Mouse (Mus musculus) yolk sac, embryonic 10.5 days (tissue): ENCODE measurements around the gene Nat9.
A peak's percentile ranks its signal among the peaks of the same experiment; 100 is the strongest.

Experiments used
- DNase-seq: peaks from one replicate; pipeline ENCODE4 v3.0.0-alpha.2; 2017; ENCODE audit warnings: low spot score

Gene Nat9

GRCm38 (mm10) chr11:115187693-115188092 lies at the start of gene Nat9:
Nat9 (minus strand) TSS chr11:115187859.
- no peak for DNase-seq

DNA sequence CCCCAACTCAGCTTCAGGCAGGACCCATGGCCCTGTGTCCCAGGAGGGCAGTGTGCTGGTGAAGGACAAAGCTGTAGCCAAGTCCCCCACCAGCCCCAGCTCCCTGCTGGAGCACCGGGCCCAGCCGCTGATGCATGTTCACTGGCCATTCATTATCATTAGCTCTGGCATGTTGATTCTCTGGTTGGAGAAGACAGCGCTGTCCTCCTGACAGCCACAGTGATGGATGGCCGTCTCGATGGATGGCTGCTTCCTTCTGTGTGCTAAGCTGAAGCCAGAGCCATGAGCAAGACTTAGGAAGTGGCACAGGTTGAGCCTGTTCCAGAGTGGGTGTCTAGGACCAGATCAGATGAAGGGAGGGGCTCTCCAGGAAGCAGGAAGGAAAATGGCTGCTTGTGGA lies 48.9 kb upstream of the Nat9 start:
- DNase-seq, result no peak

DNA sequence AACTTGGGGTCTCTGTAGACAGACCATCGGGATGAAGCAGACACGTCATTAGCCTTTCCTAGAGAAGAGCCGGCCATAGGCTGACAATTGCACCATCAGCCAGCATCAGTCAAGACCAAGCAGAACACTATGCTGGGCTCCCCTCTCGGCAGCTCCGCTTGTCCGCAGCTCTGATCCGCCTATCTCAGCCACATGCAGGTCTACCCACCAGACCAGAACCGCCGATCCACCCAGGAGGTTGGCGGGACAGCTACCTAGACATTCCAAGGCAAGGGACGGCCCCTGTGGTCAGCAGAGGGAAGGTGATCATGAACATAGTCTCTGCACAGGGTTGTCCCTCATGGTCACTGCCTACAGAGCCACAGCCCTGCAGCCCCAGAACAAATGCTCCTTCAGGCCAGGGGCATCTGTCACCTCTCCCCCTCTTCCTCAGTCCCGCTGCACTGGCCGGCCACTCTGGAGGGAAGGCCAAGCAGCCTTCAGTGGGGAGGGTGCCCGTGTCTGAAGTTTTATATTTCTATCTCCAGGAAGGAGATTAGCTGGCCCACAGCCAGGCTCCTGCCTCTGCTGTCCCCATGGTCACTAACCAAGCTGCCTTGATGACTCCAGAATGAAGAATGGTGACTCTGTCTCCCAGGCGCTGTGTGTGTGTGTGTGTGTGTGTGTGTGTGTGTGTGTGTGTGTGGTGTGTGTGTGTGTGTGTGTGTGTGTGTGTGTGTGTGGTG lies 46.8 kb upstream of the Nat9 start:
- no peak for DNase-seq

GRCm38 (mm10) chr11:115233526-115234290 lies 46.0 kb upstream of the Nat9 start:
- DNase-seq, result no peak

DNA sequence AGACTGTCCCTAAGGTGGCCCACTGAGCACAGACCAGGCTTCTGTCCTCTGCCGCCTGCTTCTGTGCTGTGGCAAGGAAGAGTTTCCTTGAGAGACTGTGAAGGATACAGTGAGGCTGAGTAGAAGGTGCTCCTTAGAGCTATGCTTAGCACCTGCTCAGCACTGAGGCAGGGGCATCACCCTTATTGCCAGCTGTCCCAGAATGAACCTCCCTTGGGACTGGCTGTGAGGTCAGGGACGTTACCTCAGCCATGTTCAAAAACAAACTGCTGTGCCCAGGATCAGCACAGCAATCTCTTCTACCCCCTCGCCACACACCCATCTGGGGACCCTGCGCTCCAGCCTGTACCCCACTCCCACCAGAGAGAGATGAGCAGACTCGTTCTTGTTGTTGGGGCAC lies 45.2 kb upstream of the Nat9 start:
- no peak for DNase-seq

DNA sequence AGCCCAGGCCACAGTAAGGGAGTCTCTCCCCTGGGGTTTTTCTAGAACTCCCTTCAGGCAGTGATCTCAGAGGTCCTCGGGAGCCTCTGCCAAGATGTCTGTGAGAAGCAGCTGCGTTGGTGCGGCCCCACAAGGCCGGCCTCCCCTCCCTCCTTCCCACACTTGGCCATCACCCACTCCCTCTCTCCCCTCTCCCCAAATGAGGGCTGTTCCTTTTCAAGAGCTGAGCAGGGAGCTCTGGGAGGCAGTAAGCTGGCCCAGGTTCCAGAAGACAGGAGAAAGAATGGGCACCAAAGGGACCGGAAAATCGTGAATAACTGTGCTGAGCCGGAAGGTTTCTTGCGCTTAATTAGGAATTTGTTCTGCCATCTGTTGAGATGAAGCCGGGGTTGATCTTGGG lies 44.3 kb upstream of the Nat9 start:
- DNase-seq, result no peak

- peak; percentile 72 for DNase-seq
Observed at GRCm38 (mm10) chr11:115231168-115231915, 43.7 kb upstream of the Nat9 start.

DNA sequence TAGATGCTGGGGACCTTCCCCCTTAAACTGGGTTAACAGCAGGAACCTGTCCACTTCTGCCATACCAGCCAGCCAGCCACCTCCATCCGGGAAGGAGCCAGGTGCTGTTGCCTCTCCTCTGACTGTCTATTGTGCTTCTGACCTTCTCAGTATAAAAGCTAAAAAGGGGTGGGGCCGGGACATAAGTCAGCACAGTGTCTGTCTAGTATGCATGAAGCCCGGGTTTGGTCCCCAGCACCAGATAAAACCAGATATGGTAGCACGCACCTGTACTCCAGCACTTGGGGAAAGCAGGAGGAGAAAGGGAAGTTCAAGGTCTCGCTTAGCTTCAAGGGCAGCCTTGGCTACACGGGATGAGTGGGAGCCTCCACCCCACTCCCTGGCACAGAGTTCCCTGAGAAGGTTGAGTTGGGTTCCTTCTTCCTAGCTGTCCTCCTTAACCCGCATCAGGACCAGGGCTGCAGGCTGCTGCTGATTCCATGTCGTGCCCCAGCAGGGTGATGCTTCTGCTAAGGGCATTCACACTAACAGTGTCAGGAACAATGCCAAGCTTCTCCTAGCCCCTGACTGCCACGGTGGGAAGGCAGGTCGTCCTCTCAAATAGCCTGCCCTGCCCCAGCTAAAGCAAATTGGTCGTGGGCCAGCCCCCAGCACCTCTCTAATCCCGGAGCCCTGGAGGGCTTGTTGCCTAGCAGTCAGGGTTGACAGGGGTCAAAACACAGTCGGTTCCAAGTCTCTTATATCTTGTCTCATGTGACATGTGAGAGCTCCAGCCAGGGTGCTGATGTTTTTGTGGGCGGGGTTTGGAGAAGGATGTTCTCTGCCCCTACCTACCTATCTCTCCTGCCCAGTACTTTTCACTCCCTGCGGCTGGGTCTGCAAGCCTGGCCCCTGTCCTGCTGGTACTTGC lies 41.6 kb upstream of the Nat9 start:
- peak; percentile 46 for DNase-seq

DNA sequence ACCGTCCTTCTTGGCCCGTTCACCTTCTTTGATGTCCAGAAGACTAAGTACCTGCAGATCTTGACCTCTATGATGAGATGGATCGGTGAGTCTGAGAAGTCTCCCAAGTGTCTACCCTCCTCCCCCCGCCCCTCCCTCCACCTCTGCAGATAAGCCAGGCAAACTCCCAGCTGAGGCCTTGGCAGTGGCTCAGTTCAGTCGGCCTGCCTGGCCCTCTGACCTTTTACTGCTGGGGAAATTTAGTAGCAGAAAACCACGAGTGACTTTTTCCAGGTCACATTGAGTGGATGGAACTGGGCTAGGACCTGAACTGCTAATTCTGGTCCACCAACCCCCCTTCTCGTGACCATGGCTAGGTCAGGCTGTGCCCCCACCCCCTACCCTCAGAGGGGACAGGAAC lies 40.8 kb upstream of the Nat9 start:
- no peak for DNase-seq

GRCm38 (mm10) chr11:115227640-115228039 lies 40.0 kb upstream of the Nat9 start:
- no peak for DNase-seq

DNA sequence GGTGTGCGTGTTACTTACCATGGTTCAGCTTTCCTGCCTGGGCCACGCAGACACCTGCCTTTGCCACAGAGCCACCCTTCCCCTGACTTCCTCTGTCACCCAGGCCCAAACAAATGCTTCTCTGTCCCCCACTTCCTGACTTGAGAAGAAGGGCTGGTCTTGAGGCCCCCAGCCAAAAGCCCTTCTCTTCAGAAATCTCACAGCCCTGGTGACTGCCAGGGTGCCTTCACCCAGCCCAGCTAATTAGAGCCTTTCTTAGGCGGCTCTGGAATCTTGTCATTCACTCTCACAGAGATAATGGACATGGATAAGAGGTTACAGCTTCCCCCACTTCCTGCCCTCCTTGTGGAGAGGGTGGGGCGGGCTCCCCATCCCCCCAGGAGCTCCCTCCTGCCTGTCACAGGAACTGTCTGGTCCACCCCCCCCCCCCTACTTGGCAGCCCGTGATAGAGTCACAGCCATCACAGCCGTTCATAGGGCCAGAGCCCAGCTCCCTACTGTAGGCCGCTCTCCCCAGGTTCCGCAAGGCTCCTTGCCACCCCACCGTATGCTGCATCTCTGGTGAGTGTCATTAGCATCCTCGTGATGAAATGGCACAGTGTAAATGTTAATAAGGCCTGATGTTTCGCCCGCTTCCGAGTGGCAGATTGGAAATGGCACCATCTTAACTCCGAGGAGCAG lies 39.3 kb upstream of the Nat9 start:
- no peak for DNase-seq

GRCm38 (mm10) chr11:115225301-115225700 lies 37.6 kb upstream of the Nat9 start:
- no peak for DNase-seq

- DNase-seq, result no peak
Observed at GRCm38 (mm10) chr11:115224889-115225288, 37.2 kb upstream of the Nat9 start.

DNA sequence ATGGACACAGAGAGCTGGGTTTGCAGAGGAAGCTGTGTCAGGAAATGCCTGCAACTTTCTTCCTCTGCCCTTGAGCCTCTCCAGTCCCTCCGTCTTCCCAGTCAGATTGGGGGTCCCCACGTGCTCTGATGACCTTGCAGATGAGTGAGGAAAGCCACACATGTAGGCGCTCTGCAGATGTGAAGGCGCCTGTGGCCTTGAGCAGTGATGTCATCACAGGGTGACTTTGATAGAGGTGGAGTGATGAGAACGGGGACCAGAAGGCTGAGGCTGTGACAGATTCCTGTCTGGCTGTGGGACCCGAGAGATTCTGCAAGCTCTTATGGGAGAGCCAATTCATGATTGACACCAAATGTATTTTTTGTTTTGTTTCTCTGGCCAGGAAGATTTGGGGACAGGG lies 36.2 kb upstream of the Nat9 start:
- DNase-seq, result no peak

DNA sequence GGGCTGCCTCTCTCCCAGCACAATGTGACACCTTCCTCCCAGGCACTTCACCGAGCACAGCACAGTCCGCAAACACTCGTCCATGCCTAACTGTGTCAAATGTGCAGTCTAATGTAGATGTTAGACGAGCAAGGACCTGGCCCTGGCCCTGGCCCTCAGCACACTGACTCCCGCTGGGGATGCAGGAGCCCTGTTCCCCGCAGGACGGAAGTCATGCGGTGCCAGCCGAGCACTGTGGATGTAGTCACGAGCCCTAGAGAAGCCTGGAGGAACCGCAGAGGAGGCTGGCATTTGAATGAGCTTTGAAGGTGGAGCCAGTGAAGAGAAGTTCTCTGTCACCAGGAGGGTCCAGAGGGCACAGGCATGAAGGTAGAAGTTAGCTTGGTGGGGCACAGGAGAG lies 35.8 kb upstream of the Nat9 start:
- no peak for DNase-seq

DNA sequence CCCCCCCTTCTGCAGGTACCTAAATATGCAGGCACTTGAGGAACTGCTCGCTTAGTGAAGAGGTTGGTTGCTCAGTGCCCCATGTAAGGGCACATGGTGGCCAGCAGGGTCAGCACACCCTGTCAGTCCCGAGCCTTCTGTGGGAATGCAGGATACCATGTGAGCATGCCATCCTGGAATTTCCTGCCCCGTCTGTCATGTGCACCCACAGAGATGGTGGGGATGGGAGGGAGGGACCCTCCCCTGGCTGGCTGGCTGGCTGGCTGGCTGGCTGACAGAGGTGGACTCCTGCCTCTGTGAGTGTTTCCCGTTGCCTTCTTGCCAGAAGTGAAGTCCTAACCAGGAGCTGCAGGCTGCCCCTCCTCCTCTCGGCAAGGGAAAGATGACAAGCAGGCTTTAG lies 34.9 kb upstream of the Nat9 start:
- no peak for DNase-seq

DNA sequence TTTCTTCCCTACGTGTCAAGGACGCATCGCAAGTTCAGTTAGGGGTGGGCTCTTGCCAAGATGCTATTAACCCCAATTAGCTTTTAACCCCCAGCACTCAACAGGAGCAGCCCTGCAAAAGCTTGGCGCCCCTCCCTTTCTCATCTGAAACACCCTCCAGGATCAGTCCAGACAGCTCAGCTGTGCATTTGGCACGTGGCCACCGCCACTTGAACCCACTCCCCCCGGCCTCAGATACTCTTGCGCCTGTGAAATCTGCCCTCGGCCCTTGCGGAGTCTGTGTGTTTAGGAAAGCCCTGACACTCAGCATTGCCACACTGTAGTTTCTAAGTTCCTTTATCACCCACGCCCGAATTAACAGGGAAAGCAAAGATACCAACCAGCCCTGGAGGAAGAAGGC lies 34.4 kb upstream of the Nat9 start:
- no peak for DNase-seq

GRCm38 (mm10) chr11:115219685-115220084 lies 32.0 kb upstream of the Nat9 start:
- no peak for DNase-seq

- DNase-seq, result peak; percentile 83
Observed at GRCm38 (mm10) chr11:115219263-115219662, 31.6 kb upstream of the Nat9 start.

GRCm38 (mm10) chr11:115217439-115218410 lies 30.1 kb upstream of the Nat9 start:
- DNase-seq, result no peak
